Mouse (Mus musculus): ENCODE measurements around the gene Ly6g5c.

Gene Ly6g5c

GRCm38 (mm10) chr17:35082841-35083576, 25.1 kb upstream of the Ly6g5c start:
- DNase-seq (ENCODE audit: low spot score), result no peak

- no peak for DNase-seq (ENCODE audit: low spot score)
These were observed 24.1 kb upstream of the Ly6g5c start for GRCm38 (mm10) chr17:35083929-35084497.

DNA sequence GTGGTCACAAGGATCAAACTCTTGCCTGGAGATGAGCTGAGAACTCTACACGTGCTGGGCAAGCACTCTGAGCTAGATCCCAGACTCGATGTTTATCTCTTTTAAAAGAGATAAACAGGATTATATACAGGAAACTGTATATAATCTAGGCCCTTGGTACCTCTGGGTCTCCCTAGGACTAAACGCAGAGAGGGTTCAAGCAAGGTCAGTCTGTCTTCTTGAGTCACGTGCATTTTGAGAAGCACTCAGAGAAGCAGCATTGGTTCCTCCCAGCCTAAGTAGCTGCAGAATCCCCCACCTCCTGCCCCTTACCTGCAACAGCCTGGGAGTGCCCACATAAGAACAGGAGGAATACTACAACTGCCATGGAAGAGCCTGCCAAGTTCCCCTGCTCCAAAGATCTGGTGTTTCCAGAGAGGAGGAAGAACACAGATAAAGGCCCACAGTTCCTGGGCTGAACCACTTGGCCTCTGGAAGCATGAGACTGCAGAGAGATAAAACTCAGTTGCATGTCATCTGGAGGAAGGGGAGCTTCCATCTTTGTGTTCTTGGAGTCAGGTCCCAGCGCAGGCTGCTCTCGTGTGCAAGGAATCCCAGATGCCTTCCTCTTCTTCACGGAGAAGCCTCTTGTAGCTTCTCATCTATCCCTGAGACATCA, 22.7 kb upstream of the Ly6g5c start, which contains the start of gene Ly6g6f:
TSS of gene Ly6g6f (minus strand) at position 403 of the 658 bp plus-strand sequence.
- no peak for DNase-seq (ENCODE audit: low spot score)

DNA sequence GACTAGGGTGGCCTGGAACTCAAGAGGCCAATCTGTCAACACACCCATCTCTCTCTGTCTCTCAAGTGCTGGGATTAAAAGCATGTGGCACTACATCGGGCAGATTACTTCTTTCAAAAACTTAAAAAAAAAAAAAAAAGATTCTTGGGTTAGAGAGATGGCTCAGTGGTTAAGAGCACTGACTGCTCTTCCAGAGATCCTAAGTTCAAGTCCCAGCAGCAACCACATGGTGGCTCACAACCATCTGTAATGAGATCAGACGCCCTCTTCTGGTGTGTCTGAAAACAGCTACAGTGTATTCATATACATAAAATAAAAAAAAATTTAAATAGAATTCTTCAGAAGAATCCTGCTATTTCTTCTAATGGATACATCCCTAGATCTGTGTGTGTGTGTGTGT, 19.9 kb upstream of the Ly6g5c start:
- DNase-seq (ENCODE audit: low spot score), result no peak

DNA sequence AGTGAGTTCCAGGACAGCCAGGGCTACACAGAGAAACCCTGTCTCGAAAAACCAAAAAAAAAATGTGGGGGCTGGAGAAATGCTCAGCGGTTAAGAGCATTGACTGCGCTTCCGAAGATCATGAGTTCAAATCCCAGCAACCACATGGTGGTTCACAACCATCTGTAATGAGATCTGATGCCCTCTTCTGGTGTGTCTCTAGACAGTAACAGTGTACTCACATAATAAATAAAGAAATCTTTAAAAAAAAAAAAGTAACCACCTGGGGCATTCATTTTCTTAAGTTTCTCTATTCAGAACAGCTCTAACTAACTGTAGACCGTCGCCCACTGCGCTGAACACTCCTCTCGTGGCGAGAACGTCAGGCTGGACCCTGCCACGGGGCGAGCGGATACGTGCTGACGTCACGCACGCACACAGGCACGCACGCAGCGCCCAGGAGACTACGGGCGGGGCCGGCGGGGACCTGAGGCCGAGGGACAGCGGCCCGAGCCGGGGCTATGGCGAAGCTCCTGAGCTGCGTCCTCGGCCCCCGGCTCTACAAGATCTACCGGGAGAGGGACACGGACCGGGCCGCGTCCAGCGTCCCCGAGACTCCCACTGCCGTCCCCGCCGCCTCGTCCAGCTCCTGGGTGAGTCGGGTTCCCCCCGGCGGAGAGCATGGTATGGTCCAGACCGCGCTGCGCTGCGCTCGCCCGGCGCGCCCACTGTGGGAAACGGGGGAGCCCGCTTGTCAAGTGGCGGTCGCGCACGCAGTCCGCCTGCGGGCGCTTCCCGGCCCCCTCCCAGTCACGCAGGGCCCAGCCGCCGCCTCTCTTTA, 19.0 kb upstream of the Ly6g5c start, which contains the start of gene Abhd16a:
TSS of gene Abhd16a (plus strand) at position 439 of the 820 bp plus-strand sequence.
- DNase-seq (ENCODE audit: low spot score), result peak; percentile 90

- DNase-seq (ENCODE audit: low spot score), result peak; percentile 67
These were observed 17.7 kb upstream of the Ly6g5c start for GRCm38 (mm10) chr17:35090166-35090932.

DNA sequence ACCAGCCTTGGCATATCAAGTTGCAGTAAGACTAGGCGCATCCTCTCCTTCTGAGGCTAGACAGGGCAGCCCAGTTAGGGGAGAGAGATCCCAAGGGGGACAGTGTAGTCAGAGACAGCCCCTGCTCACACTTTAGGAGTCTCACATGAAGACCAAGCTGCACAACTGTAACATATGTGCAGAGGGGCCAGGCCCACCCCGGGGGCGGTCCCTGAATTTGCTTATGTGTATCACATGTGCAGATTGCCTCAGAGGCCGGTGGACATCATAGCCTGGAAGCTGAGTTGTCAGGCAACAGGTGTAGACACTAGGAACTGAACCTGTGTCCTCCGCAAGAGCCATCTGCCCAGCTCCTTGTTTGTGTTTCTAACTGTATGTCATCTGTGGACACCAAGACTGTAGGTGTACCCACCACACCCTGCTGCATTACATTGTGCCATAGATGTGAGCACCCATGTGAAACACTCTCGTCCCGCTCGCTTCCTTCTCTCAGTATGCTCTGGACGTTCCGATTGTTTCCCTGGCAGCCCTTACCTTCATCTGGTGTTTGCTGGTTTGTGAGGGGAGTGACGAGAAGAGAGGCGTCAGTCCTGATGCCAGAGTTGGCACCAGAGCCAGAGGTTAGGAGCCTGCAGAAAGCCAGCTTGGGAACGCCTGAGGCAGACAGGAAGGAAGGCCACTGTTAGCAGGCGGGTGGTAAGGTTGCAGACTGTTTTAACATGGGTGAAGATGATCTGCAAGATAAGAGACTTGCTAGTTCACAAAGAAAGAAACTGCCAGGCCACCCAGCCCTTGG, 15.5 kb upstream of the Ly6g5c start:
- no peak for DNase-seq (ENCODE audit: low spot score)

DNA sequence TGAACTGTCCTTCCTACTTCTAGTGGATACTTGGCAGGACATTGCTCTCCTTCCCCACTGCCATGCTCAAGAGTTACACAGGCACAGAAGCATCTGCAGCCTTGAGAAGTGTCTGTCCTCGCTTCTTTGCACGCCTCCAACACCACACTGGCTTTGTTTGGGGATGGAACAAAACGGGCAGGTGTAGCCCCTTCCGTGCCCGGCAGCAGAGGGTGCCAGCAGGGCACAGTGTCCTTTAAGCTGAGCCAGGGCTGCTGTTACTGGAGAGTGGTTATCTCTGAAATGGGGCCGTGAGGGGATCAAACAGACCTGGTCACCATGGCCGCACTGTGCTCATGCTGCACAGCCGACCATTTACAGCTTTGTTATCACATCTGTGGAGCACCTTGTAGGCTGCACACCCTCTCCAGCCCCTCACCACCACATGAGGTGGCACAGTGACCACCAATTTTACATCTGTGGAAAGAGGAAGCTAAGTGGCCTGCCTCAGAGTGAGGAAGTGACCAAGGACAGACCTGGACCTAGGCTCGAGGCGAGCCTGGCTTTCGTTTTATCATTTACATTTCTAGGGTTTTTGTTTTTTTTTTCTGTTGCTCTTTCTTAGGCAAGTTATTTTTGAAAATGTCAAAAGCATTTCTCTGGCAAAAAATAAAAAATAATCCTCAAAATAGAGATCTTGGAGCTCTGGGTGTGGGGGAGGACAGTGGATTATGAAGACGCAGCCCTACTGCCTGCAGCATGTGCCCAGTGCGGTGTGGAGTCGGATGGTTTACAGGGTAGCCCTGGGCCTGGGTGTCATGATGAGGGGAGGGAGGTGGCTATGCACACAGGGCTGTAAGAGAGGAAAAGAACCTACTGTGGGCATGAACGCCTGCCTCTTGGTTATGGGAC, 13.4 kb upstream of the Ly6g5c start:
- no peak for DNase-seq (ENCODE audit: low spot score)

DNA sequence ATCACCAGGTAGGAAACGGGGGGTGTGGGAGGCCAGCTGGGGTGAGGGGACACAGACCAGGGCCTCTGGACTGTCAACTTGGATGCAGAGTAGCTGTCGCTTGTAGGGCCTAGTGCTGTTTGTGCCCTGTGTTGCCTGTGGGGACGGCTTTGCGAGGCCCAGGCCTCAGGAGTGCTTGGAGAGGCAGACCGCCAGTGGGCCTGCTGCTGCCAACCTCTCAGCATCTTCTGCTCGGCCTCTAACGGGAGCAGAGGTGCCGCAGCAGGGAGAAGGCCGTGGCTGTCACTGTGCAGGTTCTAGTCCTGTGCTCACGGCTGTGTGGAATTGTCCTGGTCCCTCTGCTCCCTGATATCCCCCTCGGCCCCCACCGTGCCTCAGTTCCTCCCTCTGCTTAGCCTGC, 11.5 kb upstream of the Ly6g5c start:
- DNase-seq (ENCODE audit: low spot score), result no peak

DNA sequence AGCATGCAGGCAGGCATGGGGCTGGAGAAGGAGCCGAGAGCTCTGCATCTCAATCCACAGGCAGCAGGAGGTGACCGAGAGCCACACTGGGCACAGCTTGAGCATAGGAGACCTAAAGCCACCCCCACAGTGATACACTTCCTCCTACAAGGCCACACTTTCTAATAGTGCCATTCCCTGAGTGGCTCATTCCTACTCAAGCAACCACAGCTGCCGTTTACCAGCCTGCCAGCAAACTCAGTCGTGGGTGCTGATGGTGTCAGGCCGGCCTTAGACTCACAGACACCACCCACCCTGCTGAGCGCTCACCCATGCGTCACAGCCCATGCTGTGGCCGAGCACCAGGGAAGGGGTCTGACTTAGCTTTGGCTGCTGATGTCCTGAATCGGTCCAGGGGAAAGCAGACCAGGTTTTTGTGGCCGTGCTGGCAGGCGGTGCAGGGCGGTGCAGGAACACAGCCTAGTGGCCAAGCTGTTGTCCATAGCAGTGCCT, 10.9 kb upstream of the Ly6g5c start:
- DNase-seq (ENCODE audit: low spot score), result no peak

DNA sequence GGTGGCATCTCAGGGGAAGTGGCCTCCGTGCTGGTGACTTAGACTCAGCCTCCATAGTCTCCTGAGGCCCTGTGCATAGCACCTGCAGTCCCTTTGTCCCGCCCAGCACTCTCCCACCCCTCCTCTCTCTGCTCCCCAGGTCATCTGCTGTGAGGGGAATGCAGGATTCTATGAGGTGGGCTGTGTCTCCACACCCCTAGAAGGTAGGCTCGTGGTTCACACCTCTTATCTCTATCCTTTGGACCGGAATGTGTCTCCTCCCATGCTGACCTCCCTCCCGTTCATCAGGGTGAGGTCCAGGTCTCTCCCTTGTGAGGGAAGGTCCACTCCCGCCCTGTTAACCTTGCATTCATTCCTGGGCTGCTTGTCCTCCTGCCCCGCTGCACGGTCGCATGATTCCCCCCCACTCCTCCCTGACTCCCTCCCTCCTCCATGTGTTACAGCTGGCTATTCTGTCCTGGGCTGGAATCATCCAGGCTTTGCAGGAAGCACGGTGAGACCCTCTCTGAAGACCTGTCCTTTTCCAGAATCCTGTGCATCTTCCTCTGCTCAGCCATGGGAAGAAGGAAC, 7.8 kb upstream of the Ly6g5c start:
- DNase-seq (ENCODE audit: low spot score), result no peak

DNA sequence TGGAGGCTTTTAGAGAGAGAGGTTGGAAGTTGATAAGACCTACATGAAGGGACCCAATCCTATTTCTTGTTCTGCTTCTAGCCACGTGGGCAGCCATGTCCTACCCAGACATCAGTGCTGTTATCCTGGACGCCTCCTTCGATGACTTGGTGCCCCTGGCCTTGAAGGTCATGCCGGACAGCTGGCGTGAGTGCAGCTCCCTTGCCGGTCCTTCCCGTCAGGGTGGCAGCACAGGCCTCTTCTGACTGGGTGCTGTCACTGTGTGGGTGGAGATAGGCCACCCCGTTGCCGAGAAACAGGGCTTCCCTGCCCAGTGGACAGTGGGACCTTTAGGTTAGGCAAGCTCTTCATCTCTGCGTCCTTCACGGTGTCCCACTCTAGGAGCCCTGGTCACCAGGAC, 6.9 kb upstream of the Ly6g5c start:
- no peak for DNase-seq (ENCODE audit: low spot score)

DNA sequence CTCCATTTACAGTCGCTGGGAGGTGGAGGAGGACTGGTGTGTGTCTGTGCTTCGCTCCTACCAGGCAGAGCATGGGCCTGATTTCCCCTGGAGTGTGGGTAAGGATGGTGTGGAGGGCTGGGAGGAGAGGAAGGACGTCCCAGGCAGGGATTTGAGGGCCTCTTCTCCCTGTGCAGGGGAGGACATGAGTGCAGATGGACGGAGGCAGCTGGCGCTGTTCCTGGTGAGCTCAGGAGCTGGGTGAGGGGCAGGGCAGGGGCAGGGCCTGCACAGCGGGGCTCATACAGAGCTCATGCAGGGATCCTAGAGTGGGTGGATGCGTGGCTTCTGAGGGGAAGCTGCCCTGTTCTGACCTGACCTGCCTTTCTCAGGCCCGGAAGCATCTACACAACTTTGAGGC, 5.8 kb upstream of the Ly6g5c start:
- DNase-seq (ENCODE audit: low spot score), result no peak

- DNase-seq (ENCODE audit: low spot score), result no peak
These were observed 4.8 kb upstream of the Ly6g5c start for GRCm38 (mm10) chr17:35103221-35103690.

DNA sequence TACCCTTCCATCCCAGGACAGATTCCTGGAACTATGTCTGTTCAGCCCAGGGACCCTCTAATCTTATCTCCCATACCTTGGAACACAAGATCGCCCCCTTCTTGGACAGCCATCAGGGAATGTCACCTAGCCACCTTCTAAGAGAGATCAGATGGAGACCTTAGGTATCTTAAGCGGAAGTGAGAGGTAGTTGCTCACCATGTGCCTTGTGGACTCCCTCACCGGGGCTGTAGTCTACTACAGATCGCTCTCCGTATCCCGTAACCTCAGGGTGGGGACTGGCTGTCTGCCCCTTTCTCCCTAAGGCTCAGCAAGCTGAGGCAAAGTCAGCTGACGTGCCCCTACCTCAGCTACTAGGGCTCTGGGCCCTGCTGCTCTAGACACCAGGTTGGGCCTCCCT, 4.0 kb upstream of the Ly6g5c start:
- DNase-seq (ENCODE audit: low spot score), result peak; percentile 23

DNA sequence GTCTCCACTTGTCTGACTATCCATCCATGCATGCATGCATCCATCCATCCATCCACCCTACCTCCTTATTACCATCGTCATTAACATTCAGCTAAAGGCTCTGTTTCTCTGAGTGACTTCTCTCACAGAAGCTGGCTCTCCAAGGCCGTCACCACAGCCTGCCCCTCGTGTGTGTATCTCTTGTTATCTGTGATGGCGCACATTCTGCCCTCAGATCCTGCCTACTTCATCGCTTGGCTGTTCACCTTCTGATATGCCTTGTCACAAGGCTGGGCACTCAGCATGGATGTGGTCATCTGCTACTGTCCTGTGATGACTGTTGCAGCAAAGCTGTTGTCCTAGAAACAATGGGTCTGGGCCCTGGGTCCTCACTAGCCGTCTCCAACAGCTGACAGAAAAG, 3.3 kb upstream of the Ly6g5c start:
- DNase-seq (ENCODE audit: low spot score), result peak; percentile 71

DNA sequence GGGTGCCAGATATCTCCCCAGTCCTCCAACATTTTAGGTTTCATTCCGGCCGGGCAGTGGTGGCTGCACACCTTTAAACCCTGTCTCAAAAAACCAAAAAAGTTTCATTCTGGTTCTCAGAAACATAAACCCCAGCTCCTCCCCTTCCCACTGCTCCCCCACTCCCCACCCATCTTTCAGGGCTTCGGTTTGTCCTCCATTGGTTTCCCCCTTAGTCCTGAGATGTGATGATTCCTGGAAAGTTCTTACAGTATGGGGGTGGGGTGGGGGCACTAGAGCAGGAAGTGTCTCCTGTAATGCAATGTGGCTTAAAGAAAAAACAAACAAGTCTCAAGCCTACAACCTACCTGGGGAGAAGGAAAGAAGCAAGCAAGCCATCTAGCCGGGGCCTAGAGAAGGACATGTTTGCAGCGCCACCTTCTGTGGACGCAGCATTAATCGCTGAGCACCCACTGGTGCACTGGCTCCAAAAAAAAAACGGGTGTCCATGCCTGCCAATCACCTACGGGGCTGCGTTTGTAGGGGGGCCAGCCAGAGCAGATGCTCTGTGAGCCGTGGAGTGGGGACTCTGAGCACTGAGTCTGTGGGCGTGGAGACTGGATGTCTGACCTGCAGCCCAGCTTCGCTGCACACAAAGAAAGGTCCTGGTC, 2.2 kb upstream of the Ly6g5c start:
- peak; percentile 53 for DNase-seq (ENCODE audit: low spot score)

GRCm38 (mm10) chr17:35106522-35106921, 1.6 kb upstream of the Ly6g5c start:
- DNase-seq (ENCODE audit: low spot score), result no peak

DNA sequence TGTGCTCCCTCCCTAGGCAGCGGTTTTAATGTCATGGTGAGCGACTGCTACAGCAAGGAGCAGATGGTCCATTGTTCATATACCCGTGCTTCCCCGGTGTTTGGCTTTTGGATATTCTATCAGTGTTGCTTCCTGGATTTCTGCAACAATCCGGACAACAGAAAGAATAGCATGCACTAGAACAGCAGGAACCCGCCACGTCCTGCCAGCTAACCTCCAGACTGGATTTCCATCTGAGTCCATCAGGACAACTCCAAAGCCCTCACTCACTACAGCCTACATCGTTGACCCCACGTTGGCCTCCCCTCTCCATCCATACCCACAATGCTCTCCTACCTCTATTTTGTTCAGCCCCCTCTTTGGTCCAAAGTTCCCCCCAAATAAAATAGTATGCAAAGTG, 3.7 kb downstream of the Ly6g5c start:
- DNase-seq (ENCODE audit: low spot score), result no peak
